Mouse (Mus musculus): ENCODE data around the gene Sorcs2. TPM values are rescaled to one million over a fixed set of nuclear protein-coding genes. Genes with fewer than 3 reads are reported as not detected.

Gene Sorcs2
- polyA plus RNA-seq, 1 experiment from 2014 or later: 11.1 TPM

- Histone ChIP-seq H3K9me3 (ENCODE audit: low read length) (no peaks in the 10 kb centered on the region), H3K4me2 (replicated peaks; ENCODE audit: low read depth, low read length) (no peak overlapping the region), H3K27me3 (ENCODE audit: insufficient read depth, low read length) (no peaks in the 10 kb centered on the region), H3K36me3 (ENCODE audit: insufficient read depth, low read length) (no peaks in the 10 kb centered on the region), H3K4me1 (ENCODE audit: insufficient read depth, low read length) (no peaks in the 10 kb centered on the region), H3K9ac (replicated peaks; ENCODE audit: low read length) (no peak overlapping the region), H3K4me3 (ENCODE audit: low read length) (no peak overlapping the region), H3K27ac (ENCODE audit: low read length) (no peak overlapping the region)
- ATAC-seq (ENCODE audit: low FRiP score, low TSS enrichment): no peak
- WGBS: 88% methylated on average over 4 of the region's 4 CpGs
Observed at GRCm38 (mm10) chr5:36025076-36025475, 372.9 kb downstream of the Sorcs2 start.

- no peak for ATAC-seq (ENCODE audit: low FRiP score, low TSS enrichment)
- no peaks in the 10 kb centered on the region for H3K9me3 ChIP-seq (ENCODE audit: low read length)
- no peaks in the 10 kb centered on the region for H3K4me1 ChIP-seq (ENCODE audit: insufficient read depth, low read length)
- H3K27ac ChIP-seq (ENCODE audit: low read length): no peak overlapping the region
- no peak overlapping the region for H3K4me2 ChIP-seq (replicated peaks; ENCODE audit: low read depth, low read length)
- 86% methylated on average over 9 of the region's 9 CpGs for WGBS
- H3K27me3 ChIP-seq (ENCODE audit: insufficient read depth, low read length): no peaks in the 10 kb centered on the region
- H3K4me3 ChIP-seq (ENCODE audit: low read length): no peak overlapping the region
- no peaks in the 10 kb centered on the region for H3K36me3 ChIP-seq (ENCODE audit: insufficient read depth, low read length)
- no peak overlapping the region for H3K9ac ChIP-seq (replicated peaks; ENCODE audit: low read length)
Observed at GRCm38 (mm10) chr5:36024003-36024685, 373.8 kb downstream of the Sorcs2 start.

- H3K4me1 ChIP-seq (ENCODE audit: insufficient read depth, low read length): no peaks in the 10 kb centered on the region
- no peak for ATAC-seq (ENCODE audit: low FRiP score, low TSS enrichment)
- no peak overlapping the region for H3K27ac ChIP-seq (ENCODE audit: low read length)
- H3K4me3 ChIP-seq (ENCODE audit: low read length): no peak overlapping the region
- H3K36me3 ChIP-seq (ENCODE audit: insufficient read depth, low read length): no peaks in the 10 kb centered on the region
- 80% methylated on average over 1 of the region's 1 CpGs for WGBS
- H3K4me2 ChIP-seq (replicated peaks; ENCODE audit: low read depth, low read length): no peak overlapping the region
- no peaks in the 10 kb centered on the region for H3K9me3 ChIP-seq (ENCODE audit: low read length)
- H3K9ac ChIP-seq (replicated peaks; ENCODE audit: low read length): no peak overlapping the region
- H3K27me3 ChIP-seq (ENCODE audit: insufficient read depth, low read length): no peaks in the 10 kb centered on the region
Observed at GRCm38 (mm10) chr5:36022361-36022760, 375.6 kb downstream of the Sorcs2 start.

GRCm38 (mm10) chr5:36021091-36021490 lies 376.8 kb downstream of the Sorcs2 start:
- Histone ChIP-seq H3K4me2 (replicated peaks; ENCODE audit: low read depth, low read length) (no peak overlapping the region), H3K9me3 (ENCODE audit: low read length) (no peaks in the 10 kb centered on the region), H3K4me3 (ENCODE audit: low read length) (no peak overlapping the region), H3K4me1 (ENCODE audit: insufficient read depth, low read length) (no peaks in the 10 kb centered on the region), H3K27ac (ENCODE audit: low read length) (no peak overlapping the region), H3K36me3 (ENCODE audit: insufficient read depth, low read length) (no peaks in the 10 kb centered on the region), H3K9ac (replicated peaks; ENCODE audit: low read length) (no peak overlapping the region), H3K27me3 (ENCODE audit: insufficient read depth, low read length) (no peaks in the 10 kb centered on the region)
- WGBS: 80% methylated on average over 3 of the region's 3 CpGs
- ATAC-seq (ENCODE audit: low FRiP score, low TSS enrichment): no peak

- ATAC-seq (ENCODE audit: low FRiP score, low TSS enrichment): no peak
- Histone ChIP-seq H3K9ac (replicated peaks; ENCODE audit: low read length) (no peak overlapping the region), H3K36me3 (ENCODE audit: insufficient read depth, low read length) (no peaks in the 10 kb centered on the region), H3K27me3 (ENCODE audit: insufficient read depth, low read length) (no peaks in the 10 kb centered on the region), H3K9me3 (ENCODE audit: low read length) (no peaks in the 10 kb centered on the region), H3K4me1 (ENCODE audit: insufficient read depth, low read length) (no peaks in the 10 kb centered on the region), H3K4me2 (replicated peaks; ENCODE audit: low read depth, low read length) (no peak overlapping the region), H3K27ac (ENCODE audit: low read length) (no peak overlapping the region), H3K4me3 (ENCODE audit: low read length) (no peak overlapping the region)
- WGBS: 91% methylated on average over 3 of the region's 3 CpGs
Observed at GRCm38 (mm10) chr5:36018366-36018765, 379.6 kb downstream of the Sorcs2 start.

GRCm38 (mm10) chr5:36009405-36009804 lies 388.5 kb downstream of the Sorcs2 start:
- Histone ChIP-seq H3K4me2 (replicated peaks; ENCODE audit: low read depth, low read length) (no peak overlapping the region), H3K4me1 (ENCODE audit: insufficient read depth, low read length) (no peaks in the 10 kb centered on the region), H3K9me3 (ENCODE audit: low read length) (no peaks in the 10 kb centered on the region), H3K9ac (replicated peaks; ENCODE audit: low read length) (no peak overlapping the region), H3K4me3 (ENCODE audit: low read length) (no peak overlapping the region), H3K36me3 (ENCODE audit: insufficient read depth, low read length) (no peaks in the 10 kb centered on the region), H3K27ac (ENCODE audit: low read length) (no peak overlapping the region), H3K27me3 (ENCODE audit: insufficient read depth, low read length) (no peaks in the 10 kb centered on the region)
- 74% methylated on average over 4 of the region's 4 CpGs for WGBS
- no peak for ATAC-seq (ENCODE audit: low FRiP score, low TSS enrichment)

- 85% methylated on average over 10 of the region's 10 CpGs for WGBS
Observed at GRCm38 (mm10) chr5:36007649-36008048, 390.3 kb downstream of the Sorcs2 start.

GRCm38 (mm10) chr5:36006586-36006985 lies 391.4 kb downstream of the Sorcs2 start:
- no peaks in the 10 kb centered on the region for H3K27me3 ChIP-seq (ENCODE audit: insufficient read depth, low read length)
- no peaks in the 10 kb centered on the region for H3K9me3 ChIP-seq (ENCODE audit: low read length)
- no peak for ATAC-seq (ENCODE audit: low FRiP score, low TSS enrichment)
- no peaks in the 10 kb centered on the region for H3K4me1 ChIP-seq (ENCODE audit: insufficient read depth, low read length)
- peaks cover under 1% of the 10 kb centered on the region; the same call in 1 of the 2 replicates for H3K36me3 ChIP-seq (ENCODE audit: insufficient read depth, low read length)
- H3K27ac ChIP-seq (ENCODE audit: low read length): no peak overlapping the region
- H3K4me2 ChIP-seq (replicated peaks; ENCODE audit: low read depth, low read length): no peak overlapping the region
- 72% methylated on average over 5 of the region's 5 CpGs for WGBS
- H3K4me3 ChIP-seq (ENCODE audit: low read length): no peak overlapping the region
- no peak overlapping the region for H3K9ac ChIP-seq (replicated peaks; ENCODE audit: low read length)

More at GRCm38 (mm10) chr5:36007649-36008048, 390.3 kb downstream of the Sorcs2 start:
- Histone ChIP-seq H3K27ac (ENCODE audit: low read length) (no peak overlapping the region), H3K9ac (replicated peaks; ENCODE audit: low read length) (no peak overlapping the region), H3K4me1 (ENCODE audit: insufficient read depth, low read length) (no peaks in the 10 kb centered on the region), H3K4me2 (replicated peaks; ENCODE audit: low read depth, low read length) (no peak overlapping the region), H3K27me3 (ENCODE audit: insufficient read depth, low read length) (no peaks in the 10 kb centered on the region), H3K9me3 (ENCODE audit: low read length) (no peaks in the 10 kb centered on the region), H3K4me3 (ENCODE audit: low read length) (no peak overlapping the region), H3K36me3 (ENCODE audit: insufficient read depth, low read length) (no peaks in the 10 kb centered on the region)
- ATAC-seq (ENCODE audit: low FRiP score, low TSS enrichment): no peak

- no peaks in the 10 kb centered on the region for H3K4me1 ChIP-seq (ENCODE audit: insufficient read depth, low read length)
- WGBS: 70% methylated on average over 8 of the region's 8 CpGs
- no peaks in the 10 kb centered on the region for H3K9me3 ChIP-seq (ENCODE audit: low read length)
- H3K9ac ChIP-seq (replicated peaks; ENCODE audit: low read length): no peak overlapping the region
- H3K27me3 ChIP-seq (ENCODE audit: insufficient read depth, low read length): no peaks in the 10 kb centered on the region
- H3K27ac ChIP-seq (ENCODE audit: low read length): no peak overlapping the region
- no peak for ATAC-seq (ENCODE audit: low FRiP score, low TSS enrichment)
- H3K4me2 ChIP-seq (replicated peaks; ENCODE audit: low read depth, low read length): no peak overlapping the region
- H3K4me3 ChIP-seq (ENCODE audit: low read length): no peak overlapping the region
- peaks cover 5% of the 10 kb centered on the region; the same call in 1 of the 2 replicates for H3K36me3 ChIP-seq (ENCODE audit: insufficient read depth, low read length)
Observed at GRCm38 (mm10) chr5:36006106-36006505, 391.8 kb downstream of the Sorcs2 start.

GRCm38 (mm10) chr5:36003797-36004196 lies 394.1 kb downstream of the Sorcs2 start:
- Histone ChIP-seq H3K9ac (replicated peaks; ENCODE audit: low read length) (no peak overlapping the region), H3K4me3 (ENCODE audit: low read length) (no peak overlapping the region), H3K27ac (ENCODE audit: low read length) (no peak overlapping the region), H3K36me3 (ENCODE audit: insufficient read depth, low read length) (peaks cover 26% of the 10 kb centered on the region), H3K4me2 (replicated peaks; ENCODE audit: low read depth, low read length) (no peak overlapping the region), H3K9me3 (ENCODE audit: low read length) (no peaks in the 10 kb centered on the region), H3K27me3 (ENCODE audit: insufficient read depth, low read length) (no peaks in the 10 kb centered on the region), H3K4me1 (ENCODE audit: insufficient read depth, low read length) (no peaks in the 10 kb centered on the region)
- no peak for ATAC-seq (ENCODE audit: low FRiP score, low TSS enrichment)
- 80% methylated on average over 10 of the region's 10 CpGs for WGBS
